Mouse (Mus musculus) hindbrain, postnatal 0 days (tissue): ENCODE measurements around the gene Slc25a27. TPM values are rescaled to one million over a fixed set of nuclear protein-coding genes. Genes with fewer than 3 reads are reported as not detected.

Experiments
- ATAC-seq: fragments of 200-750 bp; cut with Nextera tagmentation; 2 replicates; pipeline ENCODE4 v1.8.0; 2017; ENCODE audit warnings: mild to moderate bottlenecking, moderate TSS enrichment, moderate library complexity
- DNase-seq: peaks from one replicate; pipeline ENCODE4 v3.0.0-alpha.2; 2015; ENCODE audit warnings: low spot score
- H3K27ac ChIP-seq: fragments of 300-500 bp; sonication (generic); 2 replicates; pipeline ENCODE4 v1.5.1; 2014; ENCODE audit warnings: mild to moderate bottlenecking
- H3K27me3 ChIP-seq: fragments of 300-500 bp; sonication (generic); 2 replicates; pipeline ENCODE4 v1.6.1; 2014; ENCODE audit warnings: low read length, mixed read lengths; ENCODE audit not compliant: insufficient read depth
- H3K36me3 ChIP-seq: fragments of 300-500 bp; sonication (generic); 2 replicates; pipeline ENCODE4 v1.6.1; 2014; ENCODE audit warnings: low read length, mixed read lengths; ENCODE audit not compliant: insufficient read depth
- H3K4me1 ChIP-seq: fragments of 300-500 bp; sonication (generic); 2 replicates; pipeline ENCODE4 v1.6.1; 2014; ENCODE audit warnings: antibody characterized with exemption, low read length, mixed read lengths; ENCODE audit not compliant: insufficient read depth
- H3K4me2 ChIP-seq: fragments of 300-500 bp; sonication (generic); 2 replicates; pipeline ENCODE4 v1.6.1; 2014; ENCODE audit warnings: low read depth, mild to moderate bottlenecking, low read length, moderate library complexity, mixed read lengths
- H3K4me3 ChIP-seq: fragments of 300-500 bp; sonication (generic); 2 replicates; pipeline ENCODE4 v1.5.1; 2014; ENCODE audit warnings: low read length
- H3K9ac ChIP-seq: fragments of 300-500 bp; sonication (generic); replicated peaks from 2 replicates; pipeline ENCODE4 v1.6.1; 2014; ENCODE audit warnings: mild to moderate bottlenecking, low read length, moderate library complexity, mixed read lengths
- H3K9me3 ChIP-seq: fragments of 300-500 bp; sonication (generic); 2 replicates; pipeline ENCODE4 v1.6.1; 2016; ENCODE audit warnings: low read length, mixed read lengths
- CTCF ChIP-seq: IDR thresholded peaks from 2 replicates; pipeline ENCODE4 v1.5.1; 2016; ENCODE audit warnings: antibody characterized with exemption, control low read depth, low read depth
- WGBS: fragments of 180-500 bp; shearing (Covaris S2); extraction: QIAGEN DNeasy Blood & Tissue Kit; methylation state at CpG from one replicate; pipeline ENCODE4 v1.1.7; 2014; 5-methylcytosine and 5-hydroxymethylcytosine counted together
- polyA plus RNA-seq: library from polyadenylated mRNA; unstranded; fragments of >200 nt; fragmentation: Nextera tagmentation; extraction: Ambion mirVana; gene quantifications from 2 replicates; pipeline ENCODE4 v1.2.1, GENCODE M21; 2015
- total RNA-seq: library from RNA; depleted of rRNA; stranded (reverse); fragments of >200 nt; gene quantifications from 2 replicates; pipeline ENCODE4 v1.2.3, GENCODE M21; 2014

Slc25a27 gene
- total and polyA plus RNA-seq, 2 experiments from 2014 or later = 45.1 to 71.4 TPM

- Histone ChIP-seq H3K4me1 (peaks cover 12% of the 10 kb centered on the region), H3K9ac (peak overlapping the region; percentile 52; the same call in 1 of the 2 replicates), H3K27me3 (peaks cover 15% of the 10 kb centered on the region), H3K36me3 (no peaks in the 10 kb centered on the region), H3K4me2 (peak overlapping the region; percentile 61), H3K9me3 (no peaks in the 10 kb centered on the region), H3K27ac (no peak overlapping the region), H3K4me3 (peak overlapping the region; percentile 43)
- peak; percentile 46; the same call in 1 of the 2 replicates for ATAC-seq
- peak; percentile 15 for DNase-seq
- 41% methylated on average over 13 of the region's 13 CpGs for WGBS
- TF ChIP-seq CTCF = no peak
Measured at GRCm38 (mm10) chr17:43630427-43630760, 36.6 kb downstream of the Slc25a27 start.

GRCm38 (mm10) chr17:43629496-43630426 is 37.3 kb downstream of the Slc25a27 start, which contains the start of gene Tdrd6:
TSS of gene Tdrd6 (minus strand) at chr17:43630299.
- TF ChIP-seq CTCF = no peak
- H3K27ac ChIP-seq = no peak within 1 kb of the TSS
- 3% methylated on average over 81 of the region's 83 CpGs for WGBS

GRCm38 (mm10) chr17:43629026-43629495 is 38.0 kb downstream of the Slc25a27 start:
- DNase-seq (no peak), ATAC-seq (peak; percentile 38; the same call in 1 of the 2 replicates)
- Histone ChIP-seq H3K4me3 (peak overlapping the region; percentile 43), H3K9ac (0 out of 2 replicates have a peak overlapping the region, but pooled peaks have one; percentile 52), H3K4me1 (peaks cover 12% of the 10 kb centered on the region), H3K4me2 (peak overlapping the region; percentile 61), H3K36me3 (no peaks in the 10 kb centered on the region), H3K27me3 (peaks cover 15% of the 10 kb centered on the region), H3K9me3 (no peaks in the 10 kb centered on the region), H3K27ac (no peak overlapping the region)
- TF ChIP-seq CTCF = no peak
- 22% methylated on average over 24 of the region's 24 CpGs for WGBS

More at GRCm38 (mm10) chr17:43629496-43630426, 37.3 kb downstream of the Slc25a27 start, which contains the start of gene Tdrd6:
- Histone ChIP-seq H3K9ac (peak within 1 kb of the TSS; percentile 52), H3K36me3 (no peaks in the 10 kb centered on the region), H3K4me2 (peak within 1 kb of the TSS; percentile 61), H3K9me3 (no peaks in the 10 kb centered on the region), H3K4me3 (peak within 1 kb of the TSS; percentile 43), H3K4me1 (peaks cover 12% of the 10 kb centered on the region), H3K27me3 (peaks cover 15% of the 10 kb centered on the region)
- peak; percentile 32 for DNase-seq
- ATAC-seq = peak; percentile 69

DNA sequence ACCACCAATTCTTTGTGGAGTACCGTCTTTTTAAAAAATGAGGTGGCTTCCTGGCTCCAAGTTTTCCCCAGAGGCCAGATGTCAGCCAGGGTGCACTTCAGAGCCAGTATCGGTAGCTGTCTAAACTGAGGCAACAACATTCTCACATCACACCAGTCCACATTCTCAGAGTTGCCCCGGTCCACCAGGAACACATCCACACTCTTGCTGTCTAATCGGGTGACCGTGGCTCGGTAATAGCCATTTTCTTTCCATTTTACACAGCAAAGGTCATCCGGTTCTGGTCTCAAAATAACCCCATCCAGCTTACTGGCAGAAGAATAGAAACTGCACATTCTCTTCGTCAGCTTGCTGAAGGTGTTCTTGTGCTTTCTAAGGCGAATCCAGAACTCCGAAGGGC is 38.8 kb downstream of the Slc25a27 start:
- no peak for TF ChIP-seq CTCF
- H3K36me3 ChIP-seq = no peaks in the 10 kb centered on the region
- 92% methylated on average over 10 of the region's 10 CpGs for WGBS
- H3K27ac ChIP-seq = no peak overlapping the region
- H3K4me1 ChIP-seq = peaks cover 12% of the 10 kb centered on the region
- no peak overlapping the region for H3K4me2 ChIP-seq
- DNase-seq (no peak), ATAC-seq (no peak)
- peaks cover 15% of the 10 kb centered on the region for H3K27me3 ChIP-seq
- no peak overlapping the region for H3K9ac ChIP-seq
- H3K9me3 ChIP-seq = no peaks in the 10 kb centered on the region
- H3K4me3 ChIP-seq = no peak overlapping the region

DNA sequence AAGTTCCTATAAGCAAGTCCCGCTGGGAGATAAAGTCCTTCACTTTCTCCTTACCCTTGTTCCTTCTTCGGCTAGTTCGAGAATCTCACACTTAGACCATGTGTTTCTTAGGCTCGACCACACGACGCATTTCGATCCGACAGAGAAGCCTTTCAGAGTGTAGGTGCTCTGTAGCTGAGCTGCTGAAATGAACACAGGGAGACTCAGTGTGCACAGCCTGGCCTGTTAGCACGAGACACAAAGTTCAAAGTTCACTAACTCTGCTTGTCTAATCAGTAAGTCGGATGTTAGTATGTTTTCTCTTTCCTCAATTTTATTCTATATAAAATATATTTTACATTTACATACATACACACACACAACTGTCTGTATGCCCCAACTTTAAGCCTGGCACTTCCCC is 44.9 kb downstream of the Slc25a27 start:
- Histone ChIP-seq H3K4me2 (no peak overlapping the region), H3K27me3 (no peaks in the 10 kb centered on the region), H3K27ac (no peak overlapping the region), H3K36me3 (no peaks in the 10 kb centered on the region), H3K9ac (no peak overlapping the region), H3K4me3 (no peak overlapping the region), H3K9me3 (no peaks in the 10 kb centered on the region), H3K4me1 (no peaks in the 10 kb centered on the region)
- no peak for ATAC-seq
- WGBS = 88% methylated on average over 10 of the region's 10 CpGs
- no peak for DNase-seq
- no peak for TF ChIP-seq CTCF

GRCm38 (mm10) chr17:43619156-43619555 is 47.9 kb downstream of the Slc25a27 start:
- H3K4me1 ChIP-seq = no peaks in the 10 kb centered on the region
- ATAC-seq = no peak
- no peaks in the 10 kb centered on the region for H3K9me3 ChIP-seq
- H3K36me3 ChIP-seq = no peaks in the 10 kb centered on the region
- no peak overlapping the region for H3K4me2 ChIP-seq
- 91% methylated on average over 9 of the region's 9 CpGs for WGBS
- H3K9ac ChIP-seq = no peak overlapping the region
- H3K27ac ChIP-seq = no peak overlapping the region
- TF ChIP-seq CTCF = no peak
- no peak for DNase-seq
- no peak overlapping the region for H3K4me3 ChIP-seq
- no peaks in the 10 kb centered on the region for H3K27me3 ChIP-seq
